Mouse (Mus musculus) hindbrain, embryonic 11.5 days (tissue): ENCODE measurements around the gene Tbc1d4. TPM values are rescaled to one million over a fixed set of nuclear protein-coding genes. Genes with fewer than 3 reads are reported as not detected.

Experiments used
- ATAC-seq: fragments of 200-750 bp; cut with Nextera tagmentation; 2 replicates; pipeline ENCODE4 v1.8.0; 2017; ENCODE audit warnings: mild to moderate bottlenecking, moderate TSS enrichment, moderate library complexity; ENCODE audit not compliant: low FRiP score
- DNase-seq: peaks from one replicate; pipeline ENCODE4 v3.0.0-alpha.2; 2015; ENCODE audit warnings: low spot score
- H3K27ac ChIP-seq: fragments of 300-500 bp; sonication (generic); 2 replicates; pipeline ENCODE4 v1.5.1; 2014; ENCODE audit warnings: mild to moderate bottlenecking, low read depth, low read length
- H3K27me3 ChIP-seq: fragments of 300-500 bp; sonication (generic); 2 replicates; pipeline ENCODE4 v1.6.1; 2014; ENCODE audit warnings: mild to moderate bottlenecking, low read length, moderate library complexity, mixed read lengths; ENCODE audit not compliant: control insufficient read depth, insufficient read depth
- H3K36me3 ChIP-seq: fragments of 300-500 bp; sonication (generic); 2 replicates; pipeline ENCODE4 v1.6.1; 2014; ENCODE audit warnings: mild to moderate bottlenecking, low read length, moderate library complexity, mixed read lengths; ENCODE audit not compliant: control insufficient read depth, insufficient read depth
- H3K4me1 ChIP-seq: fragments of 300-500 bp; sonication (generic); replicated peaks from 2 replicates; pipeline ENCODE4 v1.6.1; 2014; ENCODE audit warnings: low read length, mixed read lengths; ENCODE audit not compliant: control insufficient read depth, insufficient read depth
- H3K4me2 ChIP-seq: fragments of 300-500 bp; sonication (generic); replicated peaks from 2 replicates; pipeline ENCODE4 v1.6.1; 2014; ENCODE audit warnings: mild to moderate bottlenecking, low read depth, low read length
- H3K4me3 ChIP-seq: fragments of 300-500 bp; sonication (generic); 2 replicates; pipeline ENCODE4 v1.5.1; 2014; ENCODE audit warnings: low read depth, low read length
- H3K9ac ChIP-seq: fragments of 300-500 bp; sonication (generic); 2 replicates; pipeline ENCODE4 v1.6.1; 2014; ENCODE audit warnings: low read depth, low read length
- H3K9me3 ChIP-seq: fragments of 300-500 bp; sonication (generic); 2 replicates; pipeline ENCODE4 v1.6.1; 2016; ENCODE audit warnings: low read length; ENCODE audit not compliant: control insufficient read depth
- WGBS: fragments of 180-500 bp; shearing (Covaris S2); extraction: QIAGEN DNeasy Blood & Tissue Kit; methylation state at CpG from one replicate; pipeline ENCODE4 v1.1.7; 2014; 5-methylcytosine and 5-hydroxymethylcytosine counted together
- polyA plus RNA-seq: library from polyadenylated mRNA; unstranded; fragments of >200 nt; fragmentation: Nextera tagmentation; extraction: Ambion mirVana; gene quantifications from 2 replicates; pipeline ENCODE4 v1.2.1, GENCODE M21; 2014

Gene Tbc1d4
- polyA plus RNA-seq, 1 experiment from 2014 or later = 5.0 TPM

DNA sequence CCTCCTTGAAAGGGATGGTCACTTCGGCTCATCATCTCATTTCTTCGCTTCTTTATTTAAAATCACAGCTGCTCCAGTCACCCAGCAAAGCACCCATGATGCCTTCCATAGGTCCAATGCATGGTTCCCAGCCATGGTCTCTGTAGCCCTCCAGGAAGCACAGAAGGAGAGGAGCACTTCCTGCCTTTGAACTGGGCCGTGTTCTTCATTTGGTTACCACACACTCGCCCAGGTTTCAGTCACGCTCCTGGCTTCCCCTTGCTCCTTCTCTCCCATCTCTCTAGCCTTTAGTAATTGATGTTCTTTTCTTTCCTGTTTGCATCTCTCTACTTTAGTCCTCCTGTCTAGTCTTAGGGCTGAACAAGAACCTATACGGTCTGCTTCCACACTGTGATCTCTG, 79.8 kb downstream of the Tbc1d4 start:
- 93% methylated on average over 6 of the region's 6 CpGs for WGBS
- no peak overlapping the region for H3K4me3 ChIP-seq
- no peaks in the 10 kb centered on the region for H3K9me3 ChIP-seq
- H3K27me3 ChIP-seq = no peaks in the 10 kb centered on the region
- DNase-seq = no peak
- no peaks in the 10 kb centered on the region for H3K36me3 ChIP-seq
- H3K4me1 ChIP-seq = no peaks in the 10 kb centered on the region
- H3K9ac ChIP-seq = no peak overlapping the region
- H3K27ac ChIP-seq = no peak overlapping the region
- H3K4me2 ChIP-seq = no peak overlapping the region
- no peak for ATAC-seq

GRCm38 (mm10) chr14:101527420-101527996, 81.5 kb downstream of the Tbc1d4 start:
- DNase-seq = no peak
- no peaks in the 10 kb centered on the region for H3K4me1 ChIP-seq
- no peak overlapping the region for H3K27ac ChIP-seq
- WGBS = 74% methylated on average over 11 of the region's 11 CpGs
- no peaks in the 10 kb centered on the region for H3K27me3 ChIP-seq
- no peak overlapping the region for H3K9ac ChIP-seq
- ATAC-seq = no peak
- H3K9me3 ChIP-seq = no peaks in the 10 kb centered on the region
- no peak overlapping the region for H3K4me2 ChIP-seq
- no peaks in the 10 kb centered on the region for H3K36me3 ChIP-seq
- no peak overlapping the region for H3K4me3 ChIP-seq

DNA sequence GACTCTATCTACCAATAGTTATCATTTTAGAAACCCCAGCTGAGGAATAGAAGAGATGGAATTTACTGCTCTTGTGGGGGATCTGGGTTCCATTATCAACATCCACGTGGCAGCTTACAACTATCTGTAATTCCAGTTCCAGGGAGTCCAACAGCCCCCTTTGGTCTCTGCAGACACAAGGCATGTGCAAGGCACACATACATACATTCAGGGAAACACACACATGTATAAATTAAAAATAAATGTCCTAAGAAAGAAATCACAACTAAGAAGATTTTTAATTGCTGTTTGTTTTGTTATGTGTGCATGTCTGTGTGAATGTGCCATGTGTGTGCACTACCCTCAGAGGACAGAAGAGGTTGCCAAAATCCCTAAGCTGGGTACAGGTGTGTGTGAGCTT, 82.5 kb downstream of the Tbc1d4 start:
- no peak overlapping the region for H3K27ac ChIP-seq
- no peak for ATAC-seq
- no peak overlapping the region for H3K4me3 ChIP-seq
- no peaks in the 10 kb centered on the region for H3K4me1 ChIP-seq
- no peak overlapping the region for H3K9ac ChIP-seq
- no peak overlapping the region for H3K4me2 ChIP-seq
- no peaks in the 10 kb centered on the region for H3K9me3 ChIP-seq
- no peaks in the 10 kb centered on the region for H3K36me3 ChIP-seq
- H3K27me3 ChIP-seq = no peaks in the 10 kb centered on the region
- 80% methylated on average over 1 of the region's 1 CpGs for WGBS
- no peak for DNase-seq

GRCm38 (mm10) chr14:101519964-101520363, 89.0 kb downstream of the Tbc1d4 start:
- H3K9ac ChIP-seq = no peak overlapping the region
- no peaks in the 10 kb centered on the region for H3K9me3 ChIP-seq
- H3K4me2 ChIP-seq = no peak overlapping the region
- ATAC-seq = no peak
- H3K27ac ChIP-seq = no peak overlapping the region
- no peaks in the 10 kb centered on the region for H3K4me1 ChIP-seq
- WGBS = 85% methylated on average over 2 of the region's 2 CpGs
- no peaks in the 10 kb centered on the region for H3K36me3 ChIP-seq
- no peaks in the 10 kb centered on the region for H3K27me3 ChIP-seq
- DNase-seq = no peak
- H3K4me3 ChIP-seq = no peak overlapping the region

DNA sequence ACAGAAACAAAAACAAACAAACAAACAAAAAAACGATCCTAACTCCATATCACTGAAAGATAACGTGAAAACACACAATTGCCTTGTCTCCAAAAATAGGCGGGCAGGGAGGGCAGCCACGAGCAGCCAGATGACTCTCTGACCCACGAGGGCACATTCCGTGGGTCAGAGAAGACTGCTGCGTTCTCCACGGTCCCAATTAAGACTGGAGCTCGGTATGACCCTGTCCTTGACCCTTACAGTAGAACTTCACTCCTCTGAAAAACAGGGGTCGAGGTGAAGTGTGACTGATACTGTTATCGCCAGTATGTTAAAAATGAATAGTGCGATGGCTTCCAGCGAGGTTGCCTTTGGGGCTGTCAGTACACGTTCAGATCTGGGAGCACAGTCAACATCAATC, 90.7 kb downstream of the Tbc1d4 start:
- Histone ChIP-seq H3K9me3 (no peaks in the 10 kb centered on the region), H3K4me1 (no peaks in the 10 kb centered on the region), H3K27me3 (no peaks in the 10 kb centered on the region), H3K9ac (no peak overlapping the region), H3K27ac (no peak overlapping the region), H3K36me3 (no peaks in the 10 kb centered on the region), H3K4me3 (no peak overlapping the region), H3K4me2 (no peak overlapping the region)
- 54% methylated on average over 14 of the region's 14 CpGs for WGBS
- ATAC-seq = no peak
- no peak for DNase-seq

GRCm38 (mm10) chr14:101517801-101518200, 91.2 kb downstream of the Tbc1d4 start:
- no peaks in the 10 kb centered on the region for H3K27me3 ChIP-seq
- H3K36me3 ChIP-seq = no peaks in the 10 kb centered on the region
- H3K27ac ChIP-seq = no peak overlapping the region
- H3K9me3 ChIP-seq = no peaks in the 10 kb centered on the region
- no peak overlapping the region for H3K9ac ChIP-seq
- no peaks in the 10 kb centered on the region for H3K4me1 ChIP-seq
- no peak for DNase-seq
- WGBS = 87% methylated on average over 6 of the region's 6 CpGs
- H3K4me2 ChIP-seq = no peak overlapping the region
- no peak overlapping the region for H3K4me3 ChIP-seq
- no peak for ATAC-seq

DNA sequence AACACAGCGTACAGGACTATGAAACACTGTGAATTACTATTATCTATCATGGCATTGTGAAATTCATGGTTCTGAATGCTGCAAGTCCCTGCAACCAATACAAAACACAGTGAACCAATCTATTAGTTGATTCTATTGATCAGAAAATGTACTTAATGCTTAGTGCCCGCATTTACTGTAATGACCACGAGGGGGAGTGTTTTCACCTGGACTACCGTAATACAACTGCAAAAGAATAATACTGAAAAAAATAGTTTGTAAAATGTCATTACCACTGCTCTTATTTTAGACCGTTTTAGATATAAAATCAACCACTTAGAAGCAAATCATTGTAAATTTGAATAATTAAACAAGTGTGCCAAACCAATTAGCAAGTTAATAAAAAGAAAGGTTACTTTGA, 91.7 kb downstream of the Tbc1d4 start:
- H3K4me1 ChIP-seq = no peaks in the 10 kb centered on the region
- H3K9me3 ChIP-seq = no peaks in the 10 kb centered on the region
- WGBS = 31% methylated on average over 5 of the region's 5 CpGs
- DNase-seq = peak; percentile 64
- H3K36me3 ChIP-seq = no peaks in the 10 kb centered on the region
- no peak overlapping the region for H3K4me3 ChIP-seq
- no peak overlapping the region for H3K9ac ChIP-seq
- no peaks in the 10 kb centered on the region for H3K27me3 ChIP-seq
- H3K27ac ChIP-seq = no peak overlapping the region
- H3K4me2 ChIP-seq = no peak overlapping the region
- peak; percentile 28; the same call in 1 of the 2 replicates for ATAC-seq

DNA sequence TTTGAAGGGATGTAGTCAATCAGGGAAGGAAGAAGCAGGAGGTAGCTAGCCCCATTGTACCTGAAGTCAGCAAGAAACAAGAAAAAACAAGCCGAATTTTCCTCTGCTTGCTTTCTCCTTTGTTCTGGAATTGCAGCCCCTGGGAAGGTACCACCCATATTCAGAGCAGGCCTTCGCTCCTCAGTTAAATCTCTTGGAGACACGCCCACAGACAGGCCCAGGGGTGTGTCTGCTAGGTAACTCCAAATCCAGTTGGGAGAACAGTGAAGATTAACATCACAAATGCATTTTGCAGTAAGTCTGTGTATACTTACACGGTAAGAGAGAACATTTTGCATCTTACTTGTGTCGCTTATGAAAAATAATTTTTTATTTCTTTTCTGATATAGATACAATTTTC, 92.1 kb downstream of the Tbc1d4 start:
- Histone ChIP-seq H3K27me3 (no peaks in the 10 kb centered on the region), H3K9me3 (no peaks in the 10 kb centered on the region), H3K4me3 (no peak overlapping the region), H3K36me3 (no peaks in the 10 kb centered on the region), H3K4me2 (no peak overlapping the region), H3K9ac (no peak overlapping the region), H3K27ac (no peak overlapping the region), H3K4me1 (no peaks in the 10 kb centered on the region)
- no peak for ATAC-seq
- no peak for DNase-seq
- 38% methylated on average over 5 of the region's 5 CpGs for WGBS

GRCm38 (mm10) chr14:101516031-101516430, 93.0 kb downstream of the Tbc1d4 start:
- H3K4me2 ChIP-seq = no peak overlapping the region
- no peak overlapping the region for H3K9ac ChIP-seq
- H3K36me3 ChIP-seq = no peaks in the 10 kb centered on the region
- DNase-seq (no peak), ATAC-seq (no peak)
- H3K4me3 ChIP-seq = no peak overlapping the region
- H3K27me3 ChIP-seq = no peaks in the 10 kb centered on the region
- no peaks in the 10 kb centered on the region for H3K4me1 ChIP-seq
- WGBS = 92% methylated on average over 11 of the region's 11 CpGs
- H3K9me3 ChIP-seq = no peaks in the 10 kb centered on the region
- no peak overlapping the region for H3K27ac ChIP-seq
